Mouse (Mus musculus) splenic B cell, adult 2 months (primary cell): Measurements from ENCODE around the gene Srxn1.

Source experiments
- DNase-seq: peaks from one replicate; pipeline ENCODE4 v3.0.0-alpha.2; 2011; ENCODE audit warnings: low read depth, low spot score
- H3K27me3 ChIP-seq: 2 replicates; pipeline ENCODE4 v1.6.1; 2012; ENCODE audit warnings: mild to moderate bottlenecking, low read length, moderate library complexity, mixed read lengths; ENCODE audit not compliant: control insufficient read depth, poor library complexity, insufficient read depth, severe bottlenecking
- H3K36me3 ChIP-seq: 2 replicates; pipeline ENCODE4 v1.6.1; 2012; ENCODE audit warnings: mild to moderate bottlenecking, low read length, moderate library complexity, mixed read lengths; ENCODE audit not compliant: control insufficient read depth, poor library complexity, insufficient read depth, severe bottlenecking

Gene Srxn1

GRCm38 (mm10) chr2:152082456-152083285 lies 22.6 kb upstream of the Srxn1 start:
- no peaks in the 10 kb centered on the region for H3K36me3 ChIP-seq
- no peak for DNase-seq
- H3K27me3 ChIP-seq: no peaks in the 10 kb centered on the region; the same call in 1 of the 2 replicates

GRCm38 (mm10) chr2:152083411-152083810 lies 21.9 kb upstream of the Srxn1 start:
- no peak for DNase-seq
- Histone ChIP-seq H3K27me3 (no peaks in the 10 kb centered on the region; the same call in none of the 2 replicates), H3K36me3 (no peaks in the 10 kb centered on the region)

- Histone ChIP-seq H3K27me3 (no peaks in the 10 kb centered on the region; the same call in none of the 2 replicates), H3K36me3 (no peaks in the 10 kb centered on the region)
- no peak for DNase-seq
These were observed 21.0 kb upstream of the Srxn1 start for GRCm38 (mm10) chr2:152084298-152084697.

GRCm38 (mm10) chr2:152085414-152085813 lies 19.9 kb upstream of the Srxn1 start:
- Histone ChIP-seq H3K27me3 (no peaks in the 10 kb centered on the region; the same call in none of the 2 replicates), H3K36me3 (no peaks in the 10 kb centered on the region)
- no peak for DNase-seq

GRCm38 (mm10) chr2:152086451-152086850 lies 18.9 kb upstream of the Srxn1 start:
- Histone ChIP-seq H3K36me3 (no peaks in the 10 kb centered on the region), H3K27me3 (no peaks in the 10 kb centered on the region; the same call in 1 of the 2 replicates)
- DNase-seq: no peak

GRCm38 (mm10) chr2:152087111-152087510 lies 18.2 kb upstream of the Srxn1 start:
- no peak for DNase-seq
- H3K27me3 ChIP-seq: no peaks in the 10 kb centered on the region; the same call in 1 of the 2 replicates
- no peaks in the 10 kb centered on the region for H3K36me3 ChIP-seq

- Histone ChIP-seq H3K36me3 (no peaks in the 10 kb centered on the region), H3K27me3 (no peaks in the 10 kb centered on the region; the same call in 1 of the 2 replicates)
- DNase-seq: peak; percentile 44
These were observed 16.2 kb upstream of the Srxn1 start for GRCm38 (mm10) chr2:152089078-152089477.

GRCm38 (mm10) chr2:152089581-152089980 lies 15.7 kb upstream of the Srxn1 start:
- Histone ChIP-seq H3K36me3 (no peaks in the 10 kb centered on the region), H3K27me3 (no peaks in the 10 kb centered on the region; the same call in 1 of the 2 replicates)
- no peak for DNase-seq

GRCm38 (mm10) chr2:152090486-152090885 lies 14.8 kb upstream of the Srxn1 start:
- Histone ChIP-seq H3K27me3 (no peaks in the 10 kb centered on the region; the same call in none of the 2 replicates), H3K36me3 (no peaks in the 10 kb centered on the region)
- DNase-seq: no peak

- no peaks in the 10 kb centered on the region; the same call in none of the 2 replicates for H3K27me3 ChIP-seq
- no peaks in the 10 kb centered on the region for H3K36me3 ChIP-seq
- DNase-seq: no peak
These were observed 13.8 kb upstream of the Srxn1 start for GRCm38 (mm10) chr2:152091342-152092056.

- DNase-seq: no peak
- Histone ChIP-seq H3K36me3 (no peaks in the 10 kb centered on the region), H3K27me3 (no peaks in the 10 kb centered on the region; the same call in none of the 2 replicates)
These were observed 12.4 kb upstream of the Srxn1 start for GRCm38 (mm10) chr2:152092927-152093326.

- Histone ChIP-seq H3K36me3 (no peaks in the 10 kb centered on the region), H3K27me3 (no peaks in the 10 kb centered on the region; the same call in none of the 2 replicates)
- no peak for DNase-seq
These were observed 11.9 kb upstream of the Srxn1 start for GRCm38 (mm10) chr2:152093356-152093792.

- Histone ChIP-seq H3K27me3 (no peaks in the 10 kb centered on the region; the same call in 1 of the 2 replicates), H3K36me3 (no peaks in the 10 kb centered on the region)
- DNase-seq: no peak
These were observed 10.3 kb upstream of the Srxn1 start for GRCm38 (mm10) chr2:152094856-152095545.

- no peak for DNase-seq
These were observed 8.4 kb upstream of the Srxn1 start for GRCm38 (mm10) chr2:152096922-152097321.

More at GRCm38 (mm10) chr2:152096922-152097321, 8.4 kb upstream of the Srxn1 start:
- no peaks in the 10 kb centered on the region; the same call in 1 of the 2 replicates for H3K27me3 ChIP-seq
- no peaks in the 10 kb centered on the region for H3K36me3 ChIP-seq
